Mouse (Mus musculus): Measurements from ENCODE around the gene Ptprn2. TPM values are rescaled to one million over a fixed set of nuclear protein-coding genes. Genes with fewer than 3 reads are reported as not detected.

Gene Ptprn2
- polyA plus RNA-seq, 1 experiment, result 0.22 TPM

GRCm38 (mm10) chr12:116741300-116741699 is 255.8 kb downstream of the Ptprn2 start:
- Histone ChIP-seq H3K36me3 (ENCODE audit: control insufficient read depth, insufficient read depth) (no peaks in the 10 kb centered on the region), H3K4me3 (no peak overlapping the region), H3K4me2 (ENCODE audit: low read depth) (no peak overlapping the region), H3K79me2 (ENCODE audit: control insufficient read depth, insufficient read depth) (no peaks in the 10 kb centered on the region), H3ac (ENCODE audit: control insufficient read depth, insufficient read length) (no peak overlapping the region), H3K27me3 (ENCODE audit: control insufficient read depth, insufficient read depth, insufficient read length) (no peaks in the 10 kb centered on the region)
- TF ChIP-seq TCF3 (IDR thresholded peaks at IDR 0.05; ENCODE audit: insufficient read length, low read depth) (no peak), E2F4 (IDR thresholded peaks at IDR 0.05; ENCODE audit: insufficient read depth) (no peak), SRF (IDR thresholded peaks at IDR 0.05; ENCODE audit: control insufficient read depth, insufficient read length, low read depth) (no peak), MAX (IDR thresholded peaks at IDR 0.05; ENCODE audit: low read depth) (no peak), REST (IDR thresholded peaks at IDR 0.05; ENCODE audit: insufficient read depth, insufficient read length) (no peak)

GRCm38 (mm10) chr12:116746401-116746800 is 260.9 kb downstream of the Ptprn2 start:
- H3ac ChIP-seq (ENCODE audit: control insufficient read depth, insufficient read length), result no peak overlapping the region
- no peaks in the 10 kb centered on the region for H3K27me3 ChIP-seq (ENCODE audit: control insufficient read depth, insufficient read depth, insufficient read length)
- no peak overlapping the region for H3K4me2 ChIP-seq (ENCODE audit: low read depth)
- H3K36me3 ChIP-seq (ENCODE audit: control insufficient read depth, insufficient read depth), result no peaks in the 10 kb centered on the region
- H3K79me2 ChIP-seq (ENCODE audit: control insufficient read depth, insufficient read depth), result no peaks in the 10 kb centered on the region
- TF ChIP-seq MAX (IDR thresholded peaks at IDR 0.05; ENCODE audit: low read depth), result no peak
- TF ChIP-seq E2F4 (IDR thresholded peaks at IDR 0.05; ENCODE audit: insufficient read depth), result no peak
- TF ChIP-seq POLR2A (IDR thresholded peaks at IDR 0.05; ENCODE audit: insufficient read length, low read depth), result no peak
- no peak for TF ChIP-seq TCF3 (IDR thresholded peaks at IDR 0.05; ENCODE audit: insufficient read length, low read depth)
- TF ChIP-seq SRF (IDR thresholded peaks at IDR 0.05; ENCODE audit: control insufficient read depth, insufficient read length, low read depth), result no peak
- no peak overlapping the region for H3K4me3 ChIP-seq

GRCm38 (mm10) chr12:116752784-116753183 is 267.3 kb downstream of the Ptprn2 start:
- no peak overlapping the region for H3K4me3 ChIP-seq
- no peaks in the 10 kb centered on the region for H3K79me2 ChIP-seq (ENCODE audit: control insufficient read depth, insufficient read depth)
- no peak overlapping the region for H3ac ChIP-seq (ENCODE audit: control insufficient read depth, insufficient read length)
- TF ChIP-seq CEBPB (IDR thresholded peaks at IDR 0.05; ENCODE audit: insufficient read depth, poor library complexity, severe bottlenecking) (no peak), USF1 (IDR thresholded peaks at IDR 0.05; ENCODE audit: low read depth) (no peak), MYOG (IDR thresholded peaks at IDR 0.05; ENCODE audit: control insufficient read depth in 1 of 3, insufficient read depth in 1 of 3, insufficient read length in 2 of 3, low read depth in 2 of 3) (no peak), TCF12 (IDR thresholded peaks at IDR 0.05; ENCODE audit: insufficient read depth, poor library complexity, severe bottlenecking) (no peak), MAX (IDR thresholded peaks at IDR 0.05; ENCODE audit: low read depth) (no peak), E2F4 (IDR thresholded peaks at IDR 0.05; ENCODE audit: insufficient read depth) (no peak), POLR2AphosphoS2 (IDR thresholded peaks at IDR 0.05; ENCODE audit: insufficient read length, low read depth) (no peak), MYOD1 (IDR thresholded peaks at IDR 0.05; ENCODE audit: control insufficient read depth in 1 of 3, insufficient read length in 2 of 3, low read depth in 2 of 3) (no peak), POLR2A (IDR thresholded peaks at IDR 0.05; ENCODE audit: insufficient read length, low read depth) (no peak), SRF (IDR thresholded peaks at IDR 0.05; ENCODE audit: control insufficient read depth, insufficient read length, low read depth) (no peak), REST (IDR thresholded peaks at IDR 0.05; ENCODE audit: insufficient read depth, insufficient read length) (no peak), TCF3 (IDR thresholded peaks at IDR 0.05; ENCODE audit: insufficient read length, low read depth) (no peak)
- H3K27me3 ChIP-seq (ENCODE audit: control insufficient read depth, insufficient read depth, insufficient read length), result no peaks in the 10 kb centered on the region
- no peaks in the 10 kb centered on the region for H3K36me3 ChIP-seq (ENCODE audit: control insufficient read depth, insufficient read depth)
- H3K4me2 ChIP-seq (ENCODE audit: low read depth), result no peak overlapping the region

DNA sequence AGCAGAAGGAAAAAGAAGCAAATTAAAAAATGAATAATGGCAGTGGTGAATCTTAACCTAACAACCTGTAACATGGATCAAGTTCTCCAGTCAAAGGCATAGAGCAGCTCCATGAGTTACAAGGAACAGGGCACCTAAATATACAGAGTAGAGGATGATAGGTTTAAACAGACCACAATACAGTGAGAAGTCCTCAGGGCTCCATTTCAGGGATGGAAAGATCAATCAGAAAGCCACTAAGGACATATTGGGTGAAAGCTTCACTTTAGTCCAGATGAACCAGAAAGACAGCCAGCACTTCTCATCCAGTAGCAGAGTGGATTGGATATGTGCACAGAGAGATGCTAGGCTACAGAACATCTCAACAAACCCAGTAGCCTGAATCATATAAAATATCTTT is 278.4 kb downstream of the Ptprn2 start:
- H3ac ChIP-seq (ENCODE audit: control insufficient read depth, insufficient read length), result no peak overlapping the region
- no peak overlapping the region for H3K4me3 ChIP-seq
- no peaks in the 10 kb centered on the region for H3K36me3 ChIP-seq (ENCODE audit: control insufficient read depth, insufficient read depth)
- TF ChIP-seq MYOG (IDR thresholded peaks at IDR 0.05; ENCODE audit: control insufficient read depth in 1 of 3, insufficient read depth in 1 of 3, insufficient read length in 2 of 3, low read depth in 2 of 3) (no peak), TCF3 (IDR thresholded peaks at IDR 0.05; ENCODE audit: insufficient read length, low read depth) (no peak), MAX (IDR thresholded peaks at IDR 0.05; ENCODE audit: low read depth) (no peak)
- H3K27me3 ChIP-seq (ENCODE audit: control insufficient read depth, insufficient read depth, insufficient read length), result no peaks in the 10 kb centered on the region
- H3K79me2 ChIP-seq (ENCODE audit: control insufficient read depth, insufficient read depth), result no peaks in the 10 kb centered on the region
- no peak overlapping the region for H3K4me2 ChIP-seq (ENCODE audit: low read depth)

- H3K27me3 ChIP-seq (ENCODE audit: control insufficient read depth, insufficient read depth, insufficient read length), result no peaks in the 10 kb centered on the region
- H3K36me3 ChIP-seq (ENCODE audit: control insufficient read depth, insufficient read depth), result no peaks in the 10 kb centered on the region
- no peak for TF ChIP-seq MYOD1 (IDR thresholded peaks at IDR 0.05; ENCODE audit: control insufficient read depth in 1 of 3, insufficient read length in 2 of 3, low read depth in 2 of 3)
- no peak for TF ChIP-seq E2F4 (IDR thresholded peaks at IDR 0.05; ENCODE audit: insufficient read depth)
- TF ChIP-seq MYOG (IDR thresholded peaks at IDR 0.05; ENCODE audit: control insufficient read depth in 1 of 3, insufficient read depth in 1 of 3, insufficient read length in 2 of 3, low read depth in 2 of 3), result no peak
- no peak for TF ChIP-seq REST (IDR thresholded peaks at IDR 0.05; ENCODE audit: insufficient read depth, insufficient read length)
- TF ChIP-seq POLR2A (IDR thresholded peaks at IDR 0.05; ENCODE audit: insufficient read length, low read depth), result no peak
- TF ChIP-seq USF1 (IDR thresholded peaks at IDR 0.05; ENCODE audit: low read depth), result no peak
- TF ChIP-seq POLR2AphosphoS2 (IDR thresholded peaks at IDR 0.05; ENCODE audit: insufficient read length, low read depth), result no peak
- no peak for TF ChIP-seq CEBPB (IDR thresholded peaks at IDR 0.05; ENCODE audit: insufficient read depth, poor library complexity, severe bottlenecking)
- no peak for TF ChIP-seq SRF (IDR thresholded peaks at IDR 0.05; ENCODE audit: control insufficient read depth, insufficient read length, low read depth)
- TF ChIP-seq MAX (IDR thresholded peaks at IDR 0.05; ENCODE audit: low read depth), result no peak
- no peaks in the 10 kb centered on the region for H3K79me2 ChIP-seq (ENCODE audit: control insufficient read depth, insufficient read depth)
- no peak overlapping the region for H3ac ChIP-seq (ENCODE audit: control insufficient read depth, insufficient read length)
- no peak overlapping the region for H3K4me3 ChIP-seq
- H3K4me2 ChIP-seq (ENCODE audit: low read depth), result no peak overlapping the region
Observed at GRCm38 (mm10) chr12:116770911-116771310, 285.4 kb downstream of the Ptprn2 start.
